Mouse (Mus musculus) ES-Bruce4 (cell line): ENCODE data around the gene Ccser1. TPM values are rescaled to one million over a fixed set of nuclear protein-coding genes. Genes with fewer than 3 reads are reported as not detected.

Source experiments
- H3K27ac ChIP-seq: 2 replicates; pipeline ENCODE4 v1.5.1; 2012; ENCODE audit warnings: low read length, inconsistent platforms; ENCODE audit not compliant: insufficient read depth
- H3K27me3 ChIP-seq: 2 replicates; pipeline ENCODE4 v1.6.1; 2012; ENCODE audit warnings: mild to moderate bottlenecking, low read length, inconsistent platforms; ENCODE audit not compliant: control insufficient read depth, poor library complexity, insufficient read depth, severe bottlenecking
- H3K36me3 ChIP-seq: 2 replicates; pipeline ENCODE4 v1.6.1; 2012; ENCODE audit warnings: inconsistent platforms, mild to moderate bottlenecking, low read length, moderate library complexity; ENCODE audit not compliant: control insufficient read depth, poor library complexity, insufficient read depth, severe bottlenecking
- H3K4me1 ChIP-seq: one replicate; pipeline ENCODE4 v1.8.1; 2011; ENCODE audit warnings: low read length; ENCODE audit not compliant: control insufficient read depth, insufficient read depth
- H3K4me3 ChIP-seq: 2 replicates; pipeline ENCODE4 v1.5.1; 2011; ENCODE audit warnings: low read depth, mild to moderate bottlenecking, low read length
- H3K9ac ChIP-seq: 2 replicates; pipeline ENCODE4 v1.6.1; 2012; ENCODE audit warnings: low read depth, mild to moderate bottlenecking, inconsistent platforms; ENCODE audit not compliant: poor library complexity, severe bottlenecking
- H3K9me3 ChIP-seq: replicated peaks from 2 replicates; pipeline ENCODE4 v1.6.1; 2012; ENCODE audit warnings: mild to moderate bottlenecking, low read length, inconsistent platforms; ENCODE audit not compliant: control insufficient read depth, poor library complexity, insufficient read depth, severe bottlenecking
- CTCF ChIP-seq: IDR thresholded peaks from one replicate; pipeline ENCODE4 v1.8.1; 2011; ENCODE audit warnings: low read depth, low read length
- EP300 ChIP-seq: IDR thresholded peaks from 2 replicates; pipeline ENCODE4 v1.6.1; 2011; ENCODE audit warnings: low read depth, low read length; ENCODE audit not compliant: insufficient read depth
- POLR2A ChIP-seq: IDR thresholded peaks from one replicate; pipeline ENCODE4 v1.8.1; 2011; ENCODE audit warnings: low read length; ENCODE audit not compliant: insufficient read depth
- polyA plus RNA-seq: library from polyadenylated mRNA; stranded (reverse); fragments of >200 nt; gene quantifications from 2 replicates; pipeline ENCODE4 v1.2.4, GENCODE M21; 2011; ENCODE audit warnings: low read depth; ENCODE audit not compliant: missing spikeins, insufficient read depth, insufficient read length

Gene Ccser1
- polyA plus RNA-seq, 1 experiment: 1.1 TPM

- Histone ChIP-seq H3K27me3 (no peaks in the 10 kb centered on the region), H3K27ac (no peak overlapping the region), H3K9me3 (no peaks in the 10 kb centered on the region), H3K4me1 (no peaks in the 10 kb centered on the region), H3K4me3 (no peak overlapping the region), H3K9ac (no peak overlapping the region), H3K36me3 (no peaks in the 10 kb centered on the region)
- TF ChIP-seq CTCF (no peak), EP300 (no peak), POLR2A (no peak)
Measured at GRCm38 (mm10) chr6:61262448-61262847, 82.3 kb downstream of the Ccser1 start.

- Histone ChIP-seq H3K9ac (no peak overlapping the region), H3K27ac (no peak overlapping the region), H3K9me3 (no peaks in the 10 kb centered on the region), H3K4me3 (no peak overlapping the region), H3K4me1 (no peaks in the 10 kb centered on the region), H3K27me3 (no peaks in the 10 kb centered on the region), H3K36me3 (no peaks in the 10 kb centered on the region)
- TF ChIP-seq POLR2A (no peak), CTCF (no peak), EP300 (no peak)
Measured at GRCm38 (mm10) chr6:61263291-61263690, 83.2 kb downstream of the Ccser1 start.

- no peak for TF ChIP-seq EP300
- no peak for TF ChIP-seq POLR2A
- no peak for TF ChIP-seq CTCF
- no peak overlapping the region for H3K4me3 ChIP-seq
- H3K4me1 ChIP-seq: no peaks in the 10 kb centered on the region
- H3K27me3 ChIP-seq: no peaks in the 10 kb centered on the region
- no peaks in the 10 kb centered on the region for H3K36me3 ChIP-seq
- H3K9me3 ChIP-seq: no peaks in the 10 kb centered on the region
- no peak overlapping the region for H3K9ac ChIP-seq
- H3K27ac ChIP-seq: no peak overlapping the region
Measured at GRCm38 (mm10) chr6:61271033-61271432, 90.9 kb downstream of the Ccser1 start.

- Histone ChIP-seq H3K27me3 (no peaks in the 10 kb centered on the region), H3K4me3 (no peak overlapping the region), H3K9me3 (no peaks in the 10 kb centered on the region), H3K4me1 (no peaks in the 10 kb centered on the region), H3K9ac (no peak overlapping the region), H3K27ac (no peak overlapping the region), H3K36me3 (no peaks in the 10 kb centered on the region)
- TF ChIP-seq CTCF: no peak
- TF ChIP-seq POLR2A: no peak
- TF ChIP-seq EP300: no peak
Measured at GRCm38 (mm10) chr6:61273430-61273829, 93.3 kb downstream of the Ccser1 start.

- no peak overlapping the region for H3K9ac ChIP-seq
- no peaks in the 10 kb centered on the region for H3K9me3 ChIP-seq
- TF ChIP-seq EP300 (no peak), CTCF (no peak), POLR2A (no peak)
- no peaks in the 10 kb centered on the region for H3K27me3 ChIP-seq
- H3K4me3 ChIP-seq: no peak overlapping the region
- no peaks in the 10 kb centered on the region for H3K36me3 ChIP-seq
- H3K4me1 ChIP-seq: no peaks in the 10 kb centered on the region
- H3K27ac ChIP-seq: no peak overlapping the region
Measured at GRCm38 (mm10) chr6:61279506-61279905, 99.4 kb downstream of the Ccser1 start.

GRCm38 (mm10) chr6:61292927-61293326 lies 112.8 kb downstream of the Ccser1 start:
- Histone ChIP-seq H3K9me3 (no peaks in the 10 kb centered on the region), H3K9ac (no peak overlapping the region), H3K27ac (no peak overlapping the region), H3K27me3 (no peaks in the 10 kb centered on the region), H3K4me1 (no peaks in the 10 kb centered on the region), H3K36me3 (no peaks in the 10 kb centered on the region), H3K4me3 (no peak overlapping the region)
- TF ChIP-seq POLR2A (no peak), CTCF (no peak), EP300 (no peak)
